Mouse (Mus musculus): ENCODE data around the gene Sned1. TPM values are rescaled to one million over a fixed set of nuclear protein-coding genes. Genes with fewer than 3 reads are reported as not detected.
"Not testable (repeated sequence)": the region's sequence is repeated elsewhere in the genome, so short reads cannot be mapped to it uniquely, and the experiment has no call there.

Gene Sned1
- polyA plus RNA-seq, 1 experiment from 2014 or later = 0.78 TPM

GRCm38 (mm10) chr1:93227976-93228365, 7.7 kb upstream of the Sned1 start:
- DNase-seq (ENCODE audit: low spot score) = no peak

- DNase-seq (ENCODE audit: low spot score) = no peak
These were observed 6.4 kb upstream of the Sned1 start for GRCm38 (mm10) chr1:93229221-93229620.

GRCm38 (mm10) chr1:93229626-93230025, 6.0 kb upstream of the Sned1 start:
- no peak for DNase-seq (ENCODE audit: low spot score)

- DNase-seq (ENCODE audit: low spot score) = no peak
These were observed 894 bp downstream of the Sned1 start for GRCm38 (mm10) chr1:93236545-93236924.

GRCm38 (mm10) chr1:93237676-93238075, 2.0 kb downstream of the Sned1 start:
- DNase-seq (ENCODE audit: low spot score) = no peak

GRCm38 (mm10) chr1:93238201-93238600, 2.6 kb downstream of the Sned1 start:
- no peak for DNase-seq (ENCODE audit: low spot score)

- DNase-seq (ENCODE audit: low spot score) = no peak
These were observed 10.3 kb downstream of the Sned1 start for GRCm38 (mm10) chr1:93245936-93246335.

- DNase-seq (ENCODE audit: low spot score) = no peak
These were observed 16.9 kb downstream of the Sned1 start for GRCm38 (mm10) chr1:93252586-93252985.

GRCm38 (mm10) chr1:93255761-93256160, 20.1 kb downstream of the Sned1 start:
- no peak for DNase-seq (ENCODE audit: low spot score)

GRCm38 (mm10) chr1:93257560-93257959, 21.9 kb downstream of the Sned1 start:
- no peak for DNase-seq (ENCODE audit: low spot score)

- DNase-seq (ENCODE audit: low spot score) = no peak
These were observed 31.6 kb downstream of the Sned1 start for GRCm38 (mm10) chr1:93267207-93267606.

GRCm38 (mm10) chr1:93268246-93268645, 32.6 kb downstream of the Sned1 start:
- no peak for DNase-seq (ENCODE audit: low spot score)

GRCm38 (mm10) chr1:93270516-93271240, 35.0 kb downstream of the Sned1 start:
- DNase-seq (ENCODE audit: low spot score) = no peak

- no peak for DNase-seq (ENCODE audit: low spot score)
These were observed 36.1 kb downstream of the Sned1 start for GRCm38 (mm10) chr1:93271751-93272150.

GRCm38 (mm10) chr1:93272409-93272821, 36.8 kb downstream of the Sned1 start:
- DNase-seq (ENCODE audit: low spot score) = peak; percentile 58

- no peak for DNase-seq (ENCODE audit: low spot score)
These were observed 39.9 kb downstream of the Sned1 start for GRCm38 (mm10) chr1:93275561-93275960.

GRCm38 (mm10) chr1:93277041-93277440, 41.4 kb downstream of the Sned1 start:
- DNase-seq (ENCODE audit: low spot score) = no peak

GRCm38 (mm10) chr1:93289678-93290214, 54.1 kb downstream of the Sned1 start:
- DNase-seq (ENCODE audit: low spot score) = peak; percentile 40

GRCm38 (mm10) chr1:93290956-93291355, 55.3 kb downstream of the Sned1 start:
- DNase-seq (ENCODE audit: low spot score) = no peak

GRCm38 (mm10) chr1:93291591-93291990, 56.0 kb downstream of the Sned1 start:
- DNase-seq (ENCODE audit: low spot score) = no peak

- DNase-seq (ENCODE audit: low spot score) = no peak
These were observed 56.4 kb downstream of the Sned1 start for GRCm38 (mm10) chr1:93292006-93292405.

- not testable (repeated sequence) for DNase-seq (ENCODE audit: low spot score)
These were observed 58.9 kb downstream of the Sned1 start for GRCm38 (mm10) chr1:93294491-93294890.

- DNase-seq (ENCODE audit: low spot score) = no peak
These were observed 64.2 kb downstream of the Sned1 start for GRCm38 (mm10) chr1:93299791-93300190.

Data from thymus, postnatal 0 days (tissue).